Mouse (Mus musculus): ENCODE results near the gene Fam205a2.
"Not testable (repeated sequence)": the region's sequence is repeated elsewhere in the genome, so short reads cannot be mapped to it uniquely, and the experiment has no call there.

The Fam205a2 gene

GRCm38 (mm10) chr4:42528075-42528474 lies at the start of gene Fam205a2:
Fam205a2 (minus strand) TSS chr4:42528175.
- DNase-seq = not testable (repeated sequence)

Measured in kidney, postnatal 10 days (tissue).